Mouse (Mus musculus): ENCODE results near the gene Hspa12b. TPM values are rescaled to one million over a fixed set of nuclear protein-coding genes. Genes with fewer than 3 reads are reported as not detected.
A peak's percentile ranks its signal among the peaks of the same experiment; 100 is the strongest.

Gene Hspa12b
- polyA plus RNA-seq, 1 experiment, result 6.0 TPM

DNA sequence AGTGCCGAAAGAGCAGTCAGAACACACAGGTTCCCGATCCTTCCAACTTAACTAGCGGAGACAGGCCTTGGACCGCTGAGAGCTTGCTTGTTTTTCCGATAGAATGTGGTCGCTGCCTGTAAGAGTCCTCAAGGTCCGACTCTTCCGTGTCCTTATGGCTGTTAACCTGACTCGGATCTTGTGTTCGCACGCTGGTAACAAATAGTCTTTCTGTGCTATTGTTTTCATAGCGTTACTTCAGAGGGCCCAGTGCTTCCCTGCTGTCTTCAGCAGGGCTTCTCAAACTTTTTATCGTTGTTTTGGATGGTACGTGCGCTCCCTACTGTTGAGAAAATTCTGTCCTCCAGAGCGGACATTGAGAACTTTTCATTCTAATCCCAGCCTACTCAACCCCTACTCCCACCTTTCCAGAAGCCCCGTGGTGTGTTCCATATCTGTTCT is 33.6 kb downstream of the Hspa12b start:
- Histone ChIP-seq H3K79me3 (ENCODE audit: low read depth) (peaks cover 10% of the 10 kb centered on the region), H3ac (ENCODE audit: control insufficient read depth, insufficient read length, low read depth) (peak overlapping the region; percentile 41), H3K27me3 (ENCODE audit: control insufficient read depth, insufficient read depth, insufficient read length) (no peaks in the 10 kb centered on the region), H3K4me3 (ENCODE audit: insufficient read depth, poor library complexity, severe bottlenecking) (peak overlapping the region; percentile 88), H3K36me3 (ENCODE audit: control insufficient read depth, insufficient read depth) (peaks cover 4% of the 10 kb centered on the region), H3K79me2 (ENCODE audit: control insufficient read depth, insufficient read depth) (peaks cover 33% of the 10 kb centered on the region)
- TF ChIP-seq CEBPB (IDR thresholded peaks at IDR 0.05; ENCODE audit: low read depth), result no peak
- no peak for TF ChIP-seq FOSL1 (IDR thresholded peaks at IDR 0.05; ENCODE audit: insufficient read depth, low read length, poor library complexity, severe bottlenecking)
- no peak for TF ChIP-seq MAX (IDR thresholded peaks at IDR 0.05)
- TF ChIP-seq USF1 (IDR thresholded peaks at IDR 0.05; ENCODE audit: low read depth), result no peak
- no peak for TF ChIP-seq CTCF (IDR thresholded peaks at IDR 0.05; ENCODE audit: control insufficient read depth, insufficient read depth, insufficient read length)
- no peak for TF ChIP-seq MYOD1 (IDR thresholded peaks at IDR 0.05; ENCODE audit: control insufficient read depth, insufficient read length, low read depth)
- no peak for TF ChIP-seq MYOG (IDR thresholded peaks at IDR 0.05; ENCODE audit: control insufficient read depth, extremely low read depth, insufficient read length)

DNA sequence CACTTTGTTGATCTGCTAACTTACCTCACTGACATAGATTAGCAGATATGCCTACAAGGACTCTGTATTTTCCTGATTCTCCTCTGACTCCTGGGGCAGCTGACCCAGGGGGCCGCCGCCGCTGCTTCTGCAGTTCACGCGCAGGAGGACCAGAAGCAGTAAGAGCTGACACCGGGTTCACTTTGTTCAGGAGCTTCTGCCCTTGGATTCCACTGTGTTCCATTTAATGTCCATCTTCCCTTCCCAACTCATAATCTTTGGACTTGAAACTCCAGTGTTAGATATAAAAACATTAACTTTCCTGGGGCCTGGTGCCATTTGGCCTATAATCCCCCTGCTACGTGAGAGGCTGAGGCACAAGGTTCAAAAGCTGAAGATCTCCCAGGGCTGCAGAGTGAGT is 36.8 kb downstream of the Hspa12b start:
- H3K4me3 ChIP-seq (ENCODE audit: insufficient read depth, poor library complexity, severe bottlenecking), result no peak overlapping the region
- no peak overlapping the region for H3ac ChIP-seq (ENCODE audit: control insufficient read depth, insufficient read length, low read depth)

DNA sequence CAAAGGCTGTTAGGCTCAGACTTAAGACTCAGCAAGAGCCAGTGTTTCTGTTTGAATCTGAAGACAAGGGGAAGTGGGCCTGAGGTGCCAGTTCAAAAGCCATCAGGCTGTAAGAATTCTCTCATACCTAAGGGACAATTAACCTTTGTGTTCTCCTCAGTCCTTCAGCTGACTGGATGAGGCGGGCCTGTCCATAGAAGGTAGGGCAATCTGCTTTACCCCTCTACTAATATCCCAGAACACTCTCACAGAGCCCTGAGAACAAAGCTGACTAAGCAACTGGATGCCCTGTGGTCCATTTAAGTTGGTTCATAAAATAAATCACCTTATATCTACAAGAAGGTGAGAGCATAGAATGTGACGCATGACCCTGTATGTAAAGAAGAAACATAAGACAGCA is 39.1 kb downstream of the Hspa12b start:
- Histone ChIP-seq H3K4me3 (ENCODE audit: insufficient read depth, poor library complexity, severe bottlenecking) (no peak overlapping the region), H3K36me3 (ENCODE audit: control insufficient read depth, insufficient read depth) (no peaks in the 10 kb centered on the region), H3K79me3 (ENCODE audit: low read depth) (no peaks in the 10 kb centered on the region), H3K27me3 (ENCODE audit: control insufficient read depth, insufficient read depth, insufficient read length) (no peaks in the 10 kb centered on the region), H3K79me2 (ENCODE audit: control insufficient read depth, insufficient read depth) (no peaks in the 10 kb centered on the region), H3ac (ENCODE audit: control insufficient read depth, insufficient read length, low read depth) (no peak overlapping the region)
- TF ChIP-seq MAX (IDR thresholded peaks at IDR 0.05) (no peak), USF1 (IDR thresholded peaks at IDR 0.05; ENCODE audit: low read depth) (no peak), MYOG (IDR thresholded peaks at IDR 0.05; ENCODE audit: control insufficient read depth, extremely low read depth, insufficient read length) (no peak), MYOD1 (IDR thresholded peaks at IDR 0.05; ENCODE audit: control insufficient read depth, insufficient read length, low read depth) (no peak), CTCF (IDR thresholded peaks at IDR 0.05; ENCODE audit: control insufficient read depth, insufficient read depth, insufficient read length) (no peak), CEBPB (IDR thresholded peaks at IDR 0.05; ENCODE audit: low read depth) (no peak), FOSL1 (IDR thresholded peaks at IDR 0.05; ENCODE audit: insufficient read depth, low read length, poor library complexity, severe bottlenecking) (no peak)

More for the DNA sequence above, 36.8 kb downstream of the Hspa12b start:
- Histone ChIP-seq H3K79me2 (ENCODE audit: control insufficient read depth, insufficient read depth) (peaks cover 8% of the 10 kb centered on the region), H3K27me3 (ENCODE audit: control insufficient read depth, insufficient read depth, insufficient read length) (no peaks in the 10 kb centered on the region), H3K36me3 (ENCODE audit: control insufficient read depth, insufficient read depth) (no peaks in the 10 kb centered on the region), H3K79me3 (ENCODE audit: low read depth) (peaks cover 2% of the 10 kb centered on the region)
- TF ChIP-seq MYOG (IDR thresholded peaks at IDR 0.05; ENCODE audit: control insufficient read depth, extremely low read depth, insufficient read length), result no peak
- TF ChIP-seq MYOD1 (IDR thresholded peaks at IDR 0.05; ENCODE audit: control insufficient read depth, insufficient read length, low read depth), result no peak
- TF ChIP-seq MAX (IDR thresholded peaks at IDR 0.05), result no peak
- TF ChIP-seq CEBPB (IDR thresholded peaks at IDR 0.05; ENCODE audit: low read depth), result no peak
- no peak for TF ChIP-seq FOSL1 (IDR thresholded peaks at IDR 0.05; ENCODE audit: insufficient read depth, low read length, poor library complexity, severe bottlenecking)
- TF ChIP-seq USF1 (IDR thresholded peaks at IDR 0.05; ENCODE audit: low read depth), result no peak
- TF ChIP-seq CTCF (IDR thresholded peaks at IDR 0.05; ENCODE audit: control insufficient read depth, insufficient read depth, insufficient read length), result no peak

DNA sequence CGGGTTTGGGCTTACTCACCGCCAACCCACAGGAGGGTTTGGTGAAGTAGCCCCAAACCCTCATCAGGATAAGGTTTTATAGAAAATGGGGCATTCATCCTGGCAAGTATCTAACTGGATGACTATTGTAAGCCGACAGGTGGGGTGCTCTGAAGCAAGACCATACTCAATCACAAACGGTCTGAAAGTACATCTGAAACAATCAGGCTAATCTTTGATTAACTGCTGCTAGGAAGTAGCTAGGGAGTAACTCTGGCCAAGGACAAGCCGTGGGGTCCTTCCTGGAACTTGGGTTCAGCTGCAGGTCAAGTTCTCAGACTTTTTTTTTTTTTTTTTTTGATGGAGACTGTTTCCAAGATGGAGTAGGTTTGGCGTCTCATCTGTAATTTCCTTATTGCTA is 40.9 kb downstream of the Hspa12b start:
- Histone ChIP-seq H3K79me3 (ENCODE audit: low read depth) (no peaks in the 10 kb centered on the region), H3K27me3 (ENCODE audit: control insufficient read depth, insufficient read depth, insufficient read length) (no peaks in the 10 kb centered on the region), H3K79me2 (ENCODE audit: control insufficient read depth, insufficient read depth) (no peaks in the 10 kb centered on the region), H3K4me3 (ENCODE audit: insufficient read depth, poor library complexity, severe bottlenecking) (no peak overlapping the region), H3K36me3 (ENCODE audit: control insufficient read depth, insufficient read depth) (no peaks in the 10 kb centered on the region), H3ac (ENCODE audit: control insufficient read depth, insufficient read length, low read depth) (no peak overlapping the region)
- no peak for TF ChIP-seq CTCF (IDR thresholded peaks at IDR 0.05; ENCODE audit: control insufficient read depth, insufficient read depth, insufficient read length)

DNA sequence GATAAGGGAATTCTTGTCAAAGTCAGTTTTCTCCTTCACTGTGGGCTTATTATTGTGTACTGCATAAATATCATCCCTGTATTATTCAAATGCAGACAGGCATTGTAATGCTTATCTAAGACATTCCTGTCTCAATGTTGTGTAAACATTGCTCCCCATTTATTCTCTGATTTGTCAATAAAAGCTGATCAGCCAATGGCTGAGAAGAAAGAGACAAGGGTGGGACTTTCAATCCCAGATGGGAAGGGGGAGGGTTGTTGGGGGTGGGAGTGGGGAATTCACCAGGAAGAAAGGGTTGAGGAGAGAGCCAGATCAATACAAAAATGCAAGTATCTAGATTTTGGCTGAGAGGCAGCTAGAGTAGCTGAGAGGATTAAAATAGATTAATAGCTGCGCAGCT is 41.8 kb downstream of the Hspa12b start:
- Histone ChIP-seq H3ac (ENCODE audit: control insufficient read depth, insufficient read length, low read depth) (no peak overlapping the region), H3K4me3 (ENCODE audit: insufficient read depth, poor library complexity, severe bottlenecking) (no peak overlapping the region), H3K79me3 (ENCODE audit: low read depth) (no peaks in the 10 kb centered on the region), H3K36me3 (ENCODE audit: control insufficient read depth, insufficient read depth) (no peaks in the 10 kb centered on the region), H3K79me2 (ENCODE audit: control insufficient read depth, insufficient read depth) (no peaks in the 10 kb centered on the region), H3K27me3 (ENCODE audit: control insufficient read depth, insufficient read depth, insufficient read length) (no peaks in the 10 kb centered on the region)
- TF ChIP-seq MAX (IDR thresholded peaks at IDR 0.05), result no peak
- TF ChIP-seq FOSL1 (IDR thresholded peaks at IDR 0.05; ENCODE audit: insufficient read depth, low read length, poor library complexity, severe bottlenecking), result no peak
- no peak for TF ChIP-seq CEBPB (IDR thresholded peaks at IDR 0.05; ENCODE audit: low read depth)
- TF ChIP-seq USF1 (IDR thresholded peaks at IDR 0.05; ENCODE audit: low read depth), result no peak
- no peak for TF ChIP-seq MYOG (IDR thresholded peaks at IDR 0.05; ENCODE audit: control insufficient read depth, extremely low read depth, insufficient read length)
- TF ChIP-seq MYOD1 (IDR thresholded peaks at IDR 0.05; ENCODE audit: control insufficient read depth, insufficient read length, low read depth), result no peak
- no peak for TF ChIP-seq CTCF (IDR thresholded peaks at IDR 0.05; ENCODE audit: control insufficient read depth, insufficient read depth, insufficient read length)

DNA sequence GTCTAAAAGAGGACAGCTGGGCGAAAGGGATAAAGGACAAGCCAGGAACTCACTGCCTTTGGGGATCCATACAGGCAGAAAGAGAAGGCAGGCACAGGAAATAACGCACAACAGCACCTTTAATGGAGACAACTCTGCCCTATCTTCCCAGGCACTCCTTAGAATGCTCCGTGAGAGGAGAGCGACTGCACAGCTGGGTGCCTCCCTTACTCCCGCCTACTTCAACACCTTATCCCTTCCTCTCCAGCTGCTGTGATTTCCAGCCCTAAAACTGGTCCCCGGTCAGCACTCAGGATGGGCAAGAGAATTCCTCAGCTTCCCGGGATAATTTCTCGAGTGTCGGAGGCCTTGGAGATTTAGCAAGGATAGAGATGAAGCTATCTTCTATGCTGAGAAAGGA is 43.9 kb downstream of the Hspa12b start:
- Histone ChIP-seq H3ac (ENCODE audit: control insufficient read depth, insufficient read length, low read depth) (no peak overlapping the region), H3K79me3 (ENCODE audit: low read depth) (peaks cover under 1% of the 10 kb centered on the region), H3K79me2 (ENCODE audit: control insufficient read depth, insufficient read depth) (peaks cover 2% of the 10 kb centered on the region), H3K36me3 (ENCODE audit: control insufficient read depth, insufficient read depth) (no peaks in the 10 kb centered on the region), H3K4me3 (ENCODE audit: insufficient read depth, poor library complexity, severe bottlenecking) (no peak overlapping the region), H3K27me3 (ENCODE audit: control insufficient read depth, insufficient read depth, insufficient read length) (no peaks in the 10 kb centered on the region)
- TF ChIP-seq FOSL1 (IDR thresholded peaks at IDR 0.05; ENCODE audit: insufficient read depth, low read length, poor library complexity, severe bottlenecking), result no peak
- no peak for TF ChIP-seq MYOD1 (IDR thresholded peaks at IDR 0.05; ENCODE audit: control insufficient read depth, insufficient read length, low read depth)
- no peak for TF ChIP-seq CTCF (IDR thresholded peaks at IDR 0.05; ENCODE audit: control insufficient read depth, insufficient read depth, insufficient read length)
- no peak for TF ChIP-seq CEBPB (IDR thresholded peaks at IDR 0.05; ENCODE audit: low read depth)
- TF ChIP-seq MYOG (IDR thresholded peaks at IDR 0.05; ENCODE audit: control insufficient read depth, extremely low read depth, insufficient read length), result no peak

Measured in C2C12 (cell line).